In genomic region chr7:126396298-126397119, GRCm38 (mm10) we compare ENCODE assay signal across 8 mouse cellular contexts. TPM values are rescaled to one million over a fixed set of nuclear protein-coding genes. Genes with fewer than 3 reads are reported as not detected.
DNase-seq lines count a peak whose midpoint lies in the region; ATAC-seq lines count a peak whose summit lies in the region.

Nfatc2ip (minus strand) TSS chr7:126396737.

- no peaks in the 10 kb centered on the region; the same call in 1 of the 2 replicates for H3K4me1 ChIP-seq in hindbrain, embryonic 11.5 days (replicated peaks; ENCODE audit: control insufficient read depth, insufficient read depth, low read length)

- peak within 1 kb of the TSS; percentile 76 for H3K4me3 ChIP-seq in hindbrain, embryonic 11.5 days (ENCODE audit: low read depth, low read length)

- no peaks in the 10 kb centered on the region for H3K9me3 ChIP-seq in hindbrain, embryonic 11.5 days (ENCODE audit: control insufficient read depth, low read length)

- peak within 1 kb of the TSS; percentile 80 for H3K4me2 ChIP-seq in hindbrain, embryonic 11.5 days (replicated peaks; ENCODE audit: low read depth, low read length)

- no peaks in the 10 kb centered on the region for H3K36me3 ChIP-seq in hindbrain, embryonic 11.5 days (ENCODE audit: control insufficient read depth, insufficient read depth, low read length)

- DNase-seq in Muller cell, postnatal 12 days (ENCODE audit: inconsistent ontology term): peak; percentile 99
- peak; percentile 97 for DNase-seq in cerebellum, adult 9-11 months
- DNase-seq in frontal cortex, adult 2 months (ENCODE audit: extremely low spot score in 1 of 2, low spot score in 1 of 2): peak; percentile 98 to 100
- peak; percentile 99 for DNase-seq in hindbrain, embryonic 11.5 days (ENCODE audit: low spot score)
- DNase-seq in layer of hippocampus, postnatal 10 days (ENCODE audit: low spot score in 2 of 2): peak; percentile 97 to 98
- peak; percentile 97 for DNase-seq in lung, postnatal 10 days
- peak; percentile 90 for DNase-seq in ovary, postnatal 36 days (ENCODE audit: low spot score)
- DNase-seq in thymus, postnatal 25 days: peak; percentile 95

- H3K9ac ChIP-seq in hindbrain, embryonic 11.5 days (ENCODE audit: low read depth, low read length): peak within 1 kb of the TSS; percentile 77

- H3K27ac ChIP-seq in hindbrain, embryonic 11.5 days (ENCODE audit: low read depth, low read length): 0 out of 2 replicates have a peak within 1 kb of the TSS, but pooled peaks have one; percentile 42

- ATAC-seq in hindbrain, embryonic 11.5 days (ENCODE audit: low FRiP score): peak; percentile 100

- no peaks in the 10 kb centered on the region for H3K27me3 ChIP-seq in hindbrain, embryonic 11.5 days (ENCODE audit: control insufficient read depth, insufficient read depth, low read length)

- under 1% methylated on average over 59 of the region's 59 CpGs for WGBS in hindbrain, embryonic 11.5 days

RNA-seq across cellular contexts. Expression of gene Nfatc2ip, which starts in this region (rescaled TPM):
- polyA plus RNA-seq in frontal cortex, adult 2 months (2012; rRNA removed): 6.6 and 6.8 TPM in 2 replicates
- polyA plus RNA-seq in hindbrain, embryonic 11.5 days (2014; fragmentation: Nextera tagmentation; extraction: Ambion mirVana): 4.8 and 5.2 TPM in 2 replicates
- total RNA-seq in layer of hippocampus, postnatal 10 days (2021): 10 to 100 TPM in 1 of 2 experiments, 1 to 10 TPM in 1; 9.3 to 10.8 TPM

Comparison
In these comparisons a context has a peak if more than half of its experiments do, and no peak if none do; other contexts are left out.
1. Peak in every context shown above with its lines: DNase-seq, ATAC-seq, H3K4me3 ChIP-seq and H3K27ac ChIP-seq.